Mouse (Mus musculus): ENCODE measurements around the gene Fgfr2.

Gene Fgfr2

GRCm38 (mm10) chr7:131647583-131647982 lies 1475.6 kb downstream of the Fgfr2 start:
- no peak for DNase-seq (ENCODE audit: low spot score in 2 of 2)

GRCm38 (mm10) chr7:131644586-131644985 lies 1478.6 kb downstream of the Fgfr2 start:
- no peak for DNase-seq (ENCODE audit: low spot score in 2 of 2)

DNA sequence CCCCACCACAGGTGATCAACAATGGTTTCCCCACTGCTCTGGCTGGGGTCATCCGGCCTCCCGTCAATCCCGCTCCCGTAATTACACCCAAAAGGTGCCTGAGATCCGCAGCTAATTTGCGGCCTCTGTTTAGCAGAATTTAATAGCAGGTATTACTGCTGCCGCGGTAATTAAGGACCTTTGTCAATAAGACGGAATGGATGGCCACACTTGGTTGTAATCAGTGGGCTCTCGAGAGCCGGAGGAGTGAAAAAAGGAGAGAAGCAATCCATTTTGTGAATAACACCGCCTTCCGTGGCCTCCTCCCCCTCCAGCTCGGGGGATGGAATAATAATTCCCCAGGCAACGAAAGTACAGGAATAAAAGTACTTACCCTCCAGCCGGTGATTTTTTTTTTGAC lies 1479.1 kb downstream of the Fgfr2 start:
- no peak for DNase-seq (ENCODE audit: low spot score in 2 of 2)

GRCm38 (mm10) chr7:131643341-131643840 lies 1479.8 kb downstream of the Fgfr2 start:
- DNase-seq (ENCODE audit: low spot score in 2 of 2): no peak

DNA sequence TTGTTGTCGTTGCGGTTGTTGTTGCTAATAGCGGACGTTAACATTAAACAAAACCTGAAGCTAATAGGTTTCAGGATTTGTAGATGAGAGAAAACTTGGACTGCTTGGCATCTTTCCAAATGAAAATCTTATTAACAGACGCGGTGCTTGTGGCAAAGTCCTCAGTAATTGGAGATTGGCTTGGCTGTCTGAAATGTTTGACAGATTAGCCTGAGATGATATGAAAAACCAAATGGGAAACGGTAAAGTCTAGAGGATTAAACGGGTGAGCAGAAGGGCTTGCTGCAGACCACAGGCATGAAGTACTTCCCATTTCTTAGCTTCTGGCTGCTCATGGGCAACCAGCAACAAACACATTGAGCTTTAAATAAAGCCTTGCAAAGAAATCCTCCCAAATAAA lies 1493.6 kb downstream of the Fgfr2 start:
- no peak for DNase-seq (ENCODE audit: low spot score in 2 of 2)

DNA sequence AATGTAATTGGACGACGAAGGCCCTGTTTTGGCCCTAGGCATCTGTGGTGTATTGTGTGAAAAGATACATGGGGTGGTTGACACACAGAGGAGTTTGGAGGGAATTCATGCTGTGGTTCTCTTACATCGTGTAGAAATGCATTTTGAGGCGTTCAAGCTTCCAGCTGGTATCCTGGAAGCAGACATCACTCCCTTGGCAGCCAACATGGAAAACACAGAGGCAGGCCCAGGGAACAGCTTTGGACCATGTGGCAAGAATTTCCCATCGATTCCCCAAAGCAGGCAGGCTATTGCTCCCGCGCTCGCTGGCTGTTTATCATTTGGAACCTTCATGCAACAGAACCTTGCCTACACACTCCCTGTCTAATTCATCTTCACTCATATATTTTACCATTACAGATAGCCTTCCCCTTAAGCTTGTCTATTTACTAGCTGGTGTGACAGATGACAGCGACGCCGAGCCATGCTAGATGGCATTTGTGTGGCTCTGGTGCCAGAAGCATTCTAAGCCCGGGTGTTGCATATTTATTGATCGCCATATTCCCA lies 1494.2 kb downstream of the Fgfr2 start:
- no peak for DNase-seq (ENCODE audit: low spot score in 2 of 2)

DNA sequence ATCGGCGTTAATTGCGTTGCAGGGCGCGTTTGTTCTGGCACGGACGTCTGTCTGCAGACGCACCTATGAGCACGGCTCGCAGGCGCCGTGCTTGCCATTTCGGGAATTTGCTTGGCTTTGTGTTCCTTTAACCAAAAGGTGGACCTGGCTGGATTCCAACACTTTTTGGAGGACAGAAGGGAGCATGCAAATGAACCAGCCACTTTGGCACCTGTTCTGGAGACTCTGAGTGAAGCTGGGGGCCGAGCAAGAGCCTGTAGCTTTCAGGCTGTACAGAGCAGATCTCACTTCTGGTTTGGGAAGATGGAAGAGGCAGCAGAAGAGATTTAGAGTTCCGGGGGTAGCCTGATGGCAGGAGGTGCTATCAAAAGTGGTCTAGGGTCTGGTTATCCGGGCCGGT lies 1494.8 kb downstream of the Fgfr2 start:
- DNase-seq (ENCODE audit: low spot score in 2 of 2): no peak

DNA sequence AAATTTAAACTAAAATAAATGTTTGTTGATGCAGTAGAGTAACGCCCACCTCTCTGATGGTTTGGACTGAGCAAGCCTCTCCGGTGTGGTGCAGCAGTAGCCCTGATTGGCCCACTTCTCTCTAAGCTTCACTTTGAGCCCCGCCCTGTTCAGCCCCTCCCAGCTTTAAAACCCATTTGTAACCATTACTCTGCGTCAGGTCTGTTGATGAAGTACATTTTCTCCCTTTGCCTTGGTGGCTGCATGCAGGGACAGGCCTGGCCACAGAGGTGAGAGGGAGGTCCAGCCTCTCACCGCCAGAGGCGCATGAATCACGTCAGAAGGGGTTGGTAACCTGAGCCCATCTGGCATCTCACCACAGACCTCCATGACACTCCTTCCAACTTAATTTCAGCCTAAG lies 1513.5 kb downstream of the Fgfr2 start:
- DNase-seq (ENCODE audit: low spot score in 2 of 2): no peak

GRCm38 (mm10) chr7:131608049-131608448 lies 1515.1 kb downstream of the Fgfr2 start:
- no peak for DNase-seq (ENCODE audit: low spot score in 2 of 2)

- DNase-seq (ENCODE audit: low spot score in 2 of 2): no peak
Measured at GRCm38 (mm10) chr7:131605481-131605880, 1517.7 kb downstream of the Fgfr2 start.

GRCm38 (mm10) chr7:131604946-131605345 lies 1518.2 kb downstream of the Fgfr2 start:
- no peak for DNase-seq (ENCODE audit: low spot score in 2 of 2)

DNA sequence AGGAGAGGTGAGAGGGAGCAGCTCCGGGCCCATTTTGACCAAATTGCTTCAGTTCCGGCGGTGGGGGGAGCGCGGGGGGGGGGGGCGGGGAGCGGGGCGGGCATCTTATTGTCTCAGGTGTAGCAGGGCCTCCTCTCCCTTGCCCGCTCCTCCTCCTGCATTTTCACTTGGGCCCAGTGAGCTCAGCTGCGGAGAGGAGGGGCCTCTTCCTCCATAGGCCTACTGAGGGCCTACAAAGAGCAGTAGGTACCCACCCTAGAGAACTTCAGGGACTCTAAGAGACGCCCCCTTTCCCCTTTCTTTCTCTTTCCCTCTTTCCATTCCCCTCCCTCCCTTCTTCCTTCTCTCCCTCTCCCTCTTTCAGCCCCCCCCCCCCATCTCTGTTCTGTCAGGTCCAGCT lies 1520.0 kb downstream of the Fgfr2 start:
- DNase-seq (ENCODE audit: low spot score in 2 of 2): no peak

GRCm38 (mm10) chr7:131602106-131602505 lies 1521.0 kb downstream of the Fgfr2 start:
- DNase-seq (ENCODE audit: low spot score in 2 of 2): no peak

DNA sequence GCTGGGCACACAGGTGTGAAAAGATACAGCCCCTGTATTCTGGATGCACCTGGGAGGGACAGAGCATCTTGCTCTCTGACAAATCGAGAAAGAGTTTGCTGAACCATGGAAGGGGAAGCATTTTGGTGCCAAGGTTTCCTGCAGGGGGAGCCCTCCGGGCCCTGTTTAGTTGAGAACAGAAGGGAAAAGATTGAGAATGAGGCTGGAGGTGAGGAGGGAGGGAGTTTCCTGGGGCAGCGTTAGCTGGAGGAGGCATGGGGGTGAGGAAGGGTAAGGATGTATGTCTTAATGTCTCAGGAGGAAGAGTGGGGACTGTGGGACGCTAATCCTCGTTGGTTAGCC lies 1524.7 kb downstream of the Fgfr2 start:
- DNase-seq (ENCODE audit: low spot score in 2 of 2): no peak

DNA sequence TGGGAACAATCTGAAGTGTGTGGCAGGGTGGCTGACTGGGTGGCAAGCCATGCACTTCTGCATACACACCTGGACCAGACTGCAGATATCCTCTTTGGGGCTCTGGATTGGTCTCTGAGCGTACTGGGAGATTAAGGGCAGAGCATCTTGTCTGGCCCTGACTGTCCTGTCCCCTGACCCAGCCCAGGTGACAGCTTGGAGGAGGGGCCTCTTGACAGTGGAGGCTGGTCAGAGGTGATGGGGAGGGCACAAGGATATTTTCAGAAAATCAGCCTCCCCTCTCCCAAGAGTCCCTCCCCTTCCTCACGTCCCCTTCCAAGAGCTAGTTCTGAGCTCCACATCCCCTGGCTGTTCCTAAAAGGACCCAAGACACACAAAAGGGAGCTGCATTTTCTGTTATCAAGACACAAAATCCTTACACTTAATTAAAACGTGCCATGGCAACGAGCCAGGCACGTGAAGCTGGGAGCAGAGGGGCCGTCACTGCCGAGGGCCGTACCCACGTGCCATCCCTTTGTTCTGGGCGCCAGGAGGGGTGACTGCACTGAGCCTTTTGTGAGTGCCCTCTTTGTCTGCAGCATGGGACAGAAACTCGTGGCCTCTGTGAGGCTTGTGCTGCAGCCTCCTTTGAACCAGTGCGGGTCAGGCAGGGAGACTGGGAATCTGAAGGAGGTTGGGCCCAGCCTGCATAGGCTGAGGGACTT lies 1525.2 kb downstream of the Fgfr2 start:
- no peak for DNase-seq (ENCODE audit: low spot score in 2 of 2)

GRCm38 (mm10) chr7:131585551-131585950 lies 1537.6 kb downstream of the Fgfr2 start:
- DNase-seq (ENCODE audit: low spot score in 2 of 2): no peak

DNA sequence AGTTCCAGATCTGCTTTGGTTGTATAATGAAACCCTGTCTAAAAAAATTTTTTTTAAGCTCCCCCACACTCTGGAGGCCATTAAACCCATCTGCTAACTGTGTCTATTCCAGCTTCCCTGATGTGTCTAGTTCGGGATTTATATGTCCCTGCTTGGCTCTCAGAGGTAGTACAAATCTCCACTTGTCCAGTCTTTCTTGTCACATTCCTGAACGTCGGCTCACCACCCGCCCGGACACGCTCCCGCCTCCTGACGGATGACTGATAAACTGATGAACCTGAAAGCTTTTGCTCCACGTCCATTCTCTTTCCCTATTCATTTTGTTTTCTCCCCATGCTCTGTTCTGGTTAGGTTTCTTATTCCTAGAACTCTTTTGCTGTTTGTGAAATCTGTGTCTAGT lies 1541.0 kb downstream of the Fgfr2 start:
- no peak for DNase-seq (ENCODE audit: low spot score in 2 of 2)

- DNase-seq (ENCODE audit: low spot score in 2 of 2): no peak
Measured at GRCm38 (mm10) chr7:131575246-131575645, 1547.9 kb downstream of the Fgfr2 start.

- no peak for DNase-seq (ENCODE audit: low spot score in 2 of 2)
Measured at GRCm38 (mm10) chr7:131560697-131561042, 1562.5 kb downstream of the Fgfr2 start.

GRCm38 (mm10) chr7:131559986-131560696 lies 1563.0 kb downstream of the Fgfr2 start, which contains the start of gene Bub3:
Gene Bub3 (plus strand): TSS chr7:131560222.
- DNase-seq (ENCODE audit: low spot score in 2 of 2): peak; percentile 84 to 90

DNA sequence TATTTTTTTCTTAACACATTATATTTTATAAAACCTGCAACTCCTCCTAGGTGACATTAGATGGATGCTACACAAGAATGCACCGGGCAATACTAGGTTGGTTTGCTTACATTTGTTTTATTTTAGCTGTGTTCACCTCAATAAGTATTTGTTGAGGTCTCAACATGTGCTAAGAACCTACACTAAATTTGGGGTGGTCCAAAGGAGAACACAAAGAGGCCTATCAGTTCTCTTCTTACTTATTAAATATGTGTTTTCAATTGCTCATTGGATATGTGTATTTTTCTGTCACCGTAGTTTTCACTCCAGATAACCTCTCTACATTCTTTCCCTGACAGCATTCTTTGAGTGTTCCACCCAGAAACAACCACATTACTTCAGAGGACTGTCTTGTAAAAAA lies 1565.4 kb downstream of the Fgfr2 start:
- DNase-seq (ENCODE audit: low spot score in 2 of 2): no peak

GRCm38 (mm10) chr7:131556541-131557271 lies 1566.4 kb downstream of the Fgfr2 start:
- no peak for DNase-seq (ENCODE audit: low spot score in 2 of 2)
